Mouse (Mus musculus) lung, embryonic 14.5 days (tissue): ENCODE data around the gene Ppm1h. TPM values are rescaled to one million over a fixed set of nuclear protein-coding genes. Genes with fewer than 3 reads are reported as not detected.

Experiments
- ATAC-seq: fragments of 200-750 bp; cut with Nextera tagmentation; 2 replicates; pipeline ENCODE4 v1.8.0; 2017; ENCODE audit warnings: mild to moderate bottlenecking, moderate TSS enrichment, moderate library complexity; ENCODE audit not compliant: insufficient read depth
- DNase-seq: peaks from one replicate; pipeline ENCODE4 v3.0.0-alpha.2; 2015
- H3K27ac ChIP-seq: fragments of 300-500 bp; sonication (generic); 2 replicates; pipeline ENCODE4 v1.5.1; 2014; ENCODE audit warnings: low read depth, mild to moderate bottlenecking, moderate library complexity
- H3K27me3 ChIP-seq: fragments of 300-500 bp; sonication (generic); 2 replicates; pipeline ENCODE4 v1.6.1; 2014; ENCODE audit warnings: low read length, control low read depth; ENCODE audit not compliant: insufficient read depth
- H3K36me3 ChIP-seq: fragments of 300-500 bp; sonication (generic); 2 replicates; pipeline ENCODE4 v1.6.1; 2014; ENCODE audit warnings: control low read depth; ENCODE audit not compliant: insufficient read depth
- H3K4me1 ChIP-seq: fragments of 300-500 bp; sonication (generic); 2 replicates; pipeline ENCODE4 v1.6.1; 2014; ENCODE audit warnings: antibody characterized with exemption, control low read depth; ENCODE audit not compliant: insufficient read depth
- H3K4me2 ChIP-seq: fragments of 300-500 bp; sonication (generic); 2 replicates; pipeline ENCODE4 v1.6.1; 2014; ENCODE audit warnings: mild to moderate bottlenecking
- H3K4me3 ChIP-seq: fragments of 300-500 bp; sonication (generic); 2 replicates; pipeline ENCODE4 v1.5.1; 2014; ENCODE audit warnings: low read depth, low read length
- H3K9ac ChIP-seq: fragments of 300-500 bp; sonication (generic); 2 replicates; pipeline ENCODE4 v1.6.1; 2014
- H3K9me3 ChIP-seq: fragments of 300-500 bp; sonication (generic); 2 replicates; pipeline ENCODE4 v1.6.1; 2016; ENCODE audit warnings: low read depth, low read length, control low read depth
- CTCF ChIP-seq: IDR thresholded peaks from 2 replicates; pipeline ENCODE4 v1.5.1; 2016; ENCODE audit warnings: antibody characterized with exemption, low read depth
- WGBS: fragments of 180-500 bp; shearing (Covaris S2); extraction: QIAGEN DNeasy Blood & Tissue Kit; methylation state at CpG from one replicate; pipeline ENCODE4 v1.1.7; 2014; 5-methylcytosine and 5-hydroxymethylcytosine counted together
- polyA plus RNA-seq: library from polyadenylated mRNA; unstranded; fragments of >200 nt; fragmentation: Nextera tagmentation; extraction: Ambion mirVana; gene quantifications from 2 replicates; pipeline ENCODE4 v1.2.1, GENCODE M21; 2014

Gene Ppm1h
- polyA plus RNA-seq, 1 experiment from 2014 or later: 7.1 TPM

GRCm38 (mm10) chr10:122685297-122685696 lies 6.7 kb downstream of the Ppm1h start:
- WGBS: 21% methylated on average over 1 of the region's 1 CpGs
- no peak for DNase-seq
- H3K4me3 ChIP-seq: no peak overlapping the region
- 0 out of 2 replicates have a peak, but pooled peaks cover 2% of the 10 kb centered on the region for H3K27me3 ChIP-seq
- H3K36me3 ChIP-seq: no peaks in the 10 kb centered on the region
- no peak overlapping the region for H3K27ac ChIP-seq
- no peak overlapping the region for H3K4me2 ChIP-seq
- no peak overlapping the region for H3K9ac ChIP-seq
- H3K4me1 ChIP-seq: no peaks in the 10 kb centered on the region
- H3K9me3 ChIP-seq: no peaks in the 10 kb centered on the region
- TF ChIP-seq CTCF: no peak
- ATAC-seq: no peak

- Histone ChIP-seq H3K27me3 (no peaks in the 10 kb centered on the region), H3K36me3 (no peaks in the 10 kb centered on the region), H3K9me3 (no peaks in the 10 kb centered on the region), H3K4me1 (no peaks in the 10 kb centered on the region), H3K4me2 (no peak overlapping the region), H3K27ac (no peak overlapping the region), H3K4me3 (no peak overlapping the region), H3K9ac (no peak overlapping the region)
- WGBS: 85% methylated on average over 19 of the region's 19 CpGs
- DNase-seq: no peak
- no peak for ATAC-seq
- no peak for TF ChIP-seq CTCF
Measured at GRCm38 (mm10) chr10:122685836-122686531, 7.4 kb downstream of the Ppm1h start.

- H3K9me3 ChIP-seq: no peaks in the 10 kb centered on the region
- DNase-seq (no peak), ATAC-seq (no peak)
- no peak overlapping the region for H3K9ac ChIP-seq
- H3K36me3 ChIP-seq: no peaks in the 10 kb centered on the region
- H3K27me3 ChIP-seq: no peaks in the 10 kb centered on the region
- no peak overlapping the region for H3K4me3 ChIP-seq
- WGBS: 67% methylated on average over 6 of the region's 6 CpGs
- H3K4me2 ChIP-seq: no peak overlapping the region
- no peak overlapping the region for H3K27ac ChIP-seq
- TF ChIP-seq CTCF: no peak
- no peaks in the 10 kb centered on the region for H3K4me1 ChIP-seq
Measured at GRCm38 (mm10) chr10:122690698-122691097, 12.1 kb downstream of the Ppm1h start.

GRCm38 (mm10) chr10:122693158-122693777 lies 14.7 kb downstream of the Ppm1h start:
- TF ChIP-seq CTCF: no peak
- 59% methylated on average over 12 of the region's 12 CpGs for WGBS
- DNase-seq: no peak

GRCm38 (mm10) chr10:122693911-122694618 lies 15.5 kb downstream of the Ppm1h start:
- Histone ChIP-seq H3K36me3 (no peaks in the 10 kb centered on the region), H3K9ac (no peak overlapping the region), H3K4me2 (no peak overlapping the region), H3K9me3 (no peaks in the 10 kb centered on the region), H3K4me1 (no peaks in the 10 kb centered on the region), H3K27ac (no peak overlapping the region), H3K27me3 (no peaks in the 10 kb centered on the region), H3K4me3 (no peak overlapping the region)
- ATAC-seq (peak; percentile 75), DNase-seq (peak; percentile 60)
- no peak for TF ChIP-seq CTCF
- 71% methylated on average over 16 of the region's 17 CpGs for WGBS

More at GRCm38 (mm10) chr10:122693158-122693777, 14.7 kb downstream of the Ppm1h start:
- no peak overlapping the region for H3K4me3 ChIP-seq
- H3K36me3 ChIP-seq: no peaks in the 10 kb centered on the region
- no peak overlapping the region for H3K27ac ChIP-seq
- H3K9ac ChIP-seq: no peak overlapping the region
- no peaks in the 10 kb centered on the region for H3K9me3 ChIP-seq
- no peak overlapping the region for H3K4me2 ChIP-seq
- no peak for ATAC-seq
- H3K27me3 ChIP-seq: no peaks in the 10 kb centered on the region
- no peaks in the 10 kb centered on the region for H3K4me1 ChIP-seq

- H3K4me3 ChIP-seq: no peak overlapping the region
- no peaks in the 10 kb centered on the region for H3K4me1 ChIP-seq
- H3K4me2 ChIP-seq: no peak overlapping the region
- no peak for TF ChIP-seq CTCF
- no peak overlapping the region for H3K9ac ChIP-seq
- no peak overlapping the region for H3K27ac ChIP-seq
- H3K36me3 ChIP-seq: no peaks in the 10 kb centered on the region
- no peak for DNase-seq
- no peaks in the 10 kb centered on the region for H3K9me3 ChIP-seq
- no peak for ATAC-seq
- WGBS: 85% methylated on average over 1 of the region's 1 CpGs
- no peaks in the 10 kb centered on the region for H3K27me3 ChIP-seq
Measured at GRCm38 (mm10) chr10:122696335-122696734, 17.8 kb downstream of the Ppm1h start.

- DNase-seq (no peak), ATAC-seq (no peak)
- 77% methylated on average over 5 of the region's 5 CpGs for WGBS
Measured at GRCm38 (mm10) chr10:122698347-122698746, 19.8 kb downstream of the Ppm1h start.

More at GRCm38 (mm10) chr10:122698347-122698746, 19.8 kb downstream of the Ppm1h start:
- H3K27ac ChIP-seq: no peak overlapping the region
- no peaks in the 10 kb centered on the region for H3K4me1 ChIP-seq
- no peak overlapping the region for H3K4me3 ChIP-seq
- no peak for TF ChIP-seq CTCF
- no peaks in the 10 kb centered on the region for H3K36me3 ChIP-seq
- H3K9ac ChIP-seq: no peak overlapping the region
- no peak overlapping the region for H3K4me2 ChIP-seq
- no peaks in the 10 kb centered on the region for H3K9me3 ChIP-seq
- H3K27me3 ChIP-seq: no peaks in the 10 kb centered on the region
